Mouse (Mus musculus) common myeloid progenitor, adult 5-6 weeks (primary cell): ENCODE data around the gene Abi1. TPM values are rescaled to one million over a fixed set of nuclear protein-coding genes. Genes with fewer than 3 reads are reported as not detected.
"Not testable (repeated sequence)": the region's sequence is repeated elsewhere in the genome, so short reads cannot be mapped to it uniquely, and the experiment has no call there.

Experiments
- ATAC-seq: replicated peaks from 2 replicates; pipeline ENCODE4 v1.8.0; 2016; ENCODE audit warnings: low read depth, mild to moderate bottlenecking, moderate TSS enrichment, inconsistent platforms; ENCODE audit not compliant: poor library complexity, severe bottlenecking
- total RNA-seq: library from RNA; stranded (forward); fragments of 200-1000, 187-1606 nt; gene quantifications from 2 replicates; pipeline ENCODE4 v1.2.3, GENCODE M21; 2017

The Abi1 gene
- total RNA-seq, 1 experiment from 2014 or later: 106 TPM

DNA sequence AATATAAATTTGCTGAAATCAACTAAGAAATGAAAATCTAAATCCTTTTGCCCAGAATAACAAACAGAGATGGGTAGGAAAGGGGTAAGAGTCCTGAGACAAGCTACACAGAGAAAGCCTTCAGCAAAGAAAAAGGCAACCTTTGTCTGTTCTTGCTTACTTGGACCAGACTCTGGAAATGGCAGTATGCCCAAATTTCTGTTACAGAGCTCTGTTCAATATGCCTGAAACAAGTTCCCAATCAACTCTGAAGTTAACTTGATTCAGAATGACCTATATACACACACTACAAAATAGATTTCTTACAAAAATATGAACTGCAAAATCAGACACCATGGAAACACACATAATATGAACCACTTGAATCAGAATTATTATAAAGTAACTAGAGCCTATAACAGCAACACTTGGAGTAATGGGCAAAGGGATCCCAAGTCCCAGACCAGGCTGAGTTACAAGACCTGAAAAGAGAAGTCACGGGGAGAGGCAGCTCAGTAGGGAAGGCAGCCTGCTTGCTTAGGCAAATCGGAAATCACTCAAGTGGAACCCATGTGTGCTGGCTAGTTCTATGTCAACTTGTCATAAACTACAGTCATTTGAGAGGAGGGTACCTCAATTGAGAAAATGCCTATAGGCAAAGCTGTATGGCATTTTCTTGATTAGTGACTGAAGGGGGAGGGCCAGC, 53.9 kb downstream of the Abi1 start:
- ATAC-seq: no peak

DNA sequence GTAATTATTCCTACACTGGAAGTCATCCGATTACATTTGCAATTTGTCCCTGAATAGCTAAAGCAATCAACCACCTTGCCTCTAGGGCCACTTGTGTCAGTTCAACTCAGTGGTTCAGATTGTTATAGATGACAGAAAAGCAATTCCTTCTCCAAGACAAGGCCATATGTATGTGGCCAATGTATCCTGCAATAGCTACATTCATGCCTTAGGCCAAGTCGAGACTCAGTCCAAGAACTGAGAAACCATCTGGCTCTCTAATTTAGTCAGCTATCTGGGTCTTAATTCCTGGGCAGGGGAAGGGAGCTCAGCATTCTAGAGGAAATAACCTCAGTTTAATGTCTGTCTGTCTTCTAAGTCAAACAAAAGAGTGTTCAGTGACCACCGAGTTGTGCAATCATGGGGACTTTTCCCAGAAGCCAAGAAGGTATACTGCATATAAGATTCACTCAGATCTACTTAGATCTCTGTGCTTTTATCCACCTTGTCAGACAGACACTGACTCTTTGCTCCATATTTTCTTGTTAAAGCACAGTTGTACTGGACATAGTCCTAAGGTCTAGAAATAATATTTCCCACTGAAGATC, 62.6 kb downstream of the Abi1 start:
- ATAC-seq: no peak

DNA sequence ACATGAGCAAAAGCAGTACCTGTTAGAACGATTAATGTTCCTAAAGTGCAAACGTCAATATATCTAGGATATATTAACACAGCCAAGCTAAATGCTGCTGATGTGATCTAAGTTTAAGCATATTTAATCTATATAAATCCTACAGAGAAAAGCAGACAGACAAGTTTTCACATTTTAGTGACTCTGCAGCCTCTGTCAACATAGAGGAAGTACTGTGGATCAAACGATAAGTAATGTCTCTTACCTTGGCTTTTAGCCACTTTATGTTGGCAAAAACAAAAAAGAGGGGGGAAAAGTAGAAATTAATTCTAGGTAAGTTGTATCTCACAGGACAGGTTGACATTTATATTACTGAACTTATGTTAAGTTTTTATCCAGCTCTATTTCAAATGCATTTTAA, 77.1 kb downstream of the Abi1 start:
- ATAC-seq: peak; percentile 58

DNA sequence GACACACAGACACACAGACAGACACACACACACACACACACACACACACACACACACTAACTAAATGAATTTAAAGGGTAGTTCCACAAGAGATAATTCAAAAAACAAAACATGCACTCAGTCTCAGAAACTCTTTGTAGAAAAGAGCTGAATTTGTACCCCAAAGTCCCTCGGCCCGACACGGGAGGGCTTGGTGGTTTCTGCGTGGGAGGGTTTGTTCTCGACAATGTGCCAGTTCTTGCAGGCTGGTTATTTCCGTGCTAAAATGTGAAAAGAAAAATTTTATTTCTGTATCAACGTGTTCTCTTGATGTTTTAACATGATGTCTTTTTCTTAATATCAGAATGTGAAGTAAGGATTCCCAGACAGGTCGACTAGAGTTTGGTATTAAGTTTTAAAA, 77.8 kb downstream of the Abi1 start:
- no peak for ATAC-seq

DNA sequence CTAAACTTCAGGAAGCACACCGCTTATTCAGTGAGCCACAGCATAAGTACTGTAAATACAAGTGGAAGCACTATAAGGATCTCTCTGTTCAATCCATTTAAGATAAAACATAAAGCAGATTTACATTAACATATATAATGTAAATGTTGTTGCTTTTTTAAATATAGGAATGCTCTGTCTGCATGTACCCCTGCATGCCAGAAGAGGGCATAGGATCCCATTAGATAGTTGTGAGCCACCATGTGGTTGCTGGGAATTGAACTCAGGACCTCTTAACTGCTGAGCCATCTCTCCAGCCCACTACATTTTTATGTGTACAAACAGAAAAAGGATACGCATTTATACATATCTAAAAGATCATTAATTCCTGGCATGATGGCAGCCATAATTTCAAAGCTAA, 78.4 kb downstream of the Abi1 start:
- ATAC-seq: no peak

DNA sequence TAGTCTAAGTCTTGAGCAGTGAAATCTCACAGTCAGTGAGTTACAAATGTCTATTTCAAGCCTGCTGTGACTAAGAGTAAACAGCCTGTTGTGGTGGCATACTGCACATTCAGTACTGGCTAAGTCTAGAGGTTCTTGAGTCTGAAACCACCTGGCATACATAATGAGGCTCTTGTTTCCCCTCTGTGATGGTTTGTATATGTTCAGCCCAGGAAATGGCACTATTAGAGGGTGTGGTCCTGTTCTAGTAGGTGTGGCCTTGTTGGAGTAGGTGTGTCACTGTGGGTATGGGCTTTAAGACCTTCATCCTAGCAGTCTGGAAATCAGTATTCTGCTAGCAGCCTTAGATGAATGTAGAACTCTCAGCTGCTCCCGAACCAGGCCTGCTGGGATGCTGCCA, 82.6 kb downstream of the Abi1 start:
- ATAC-seq: no peak

DNA sequence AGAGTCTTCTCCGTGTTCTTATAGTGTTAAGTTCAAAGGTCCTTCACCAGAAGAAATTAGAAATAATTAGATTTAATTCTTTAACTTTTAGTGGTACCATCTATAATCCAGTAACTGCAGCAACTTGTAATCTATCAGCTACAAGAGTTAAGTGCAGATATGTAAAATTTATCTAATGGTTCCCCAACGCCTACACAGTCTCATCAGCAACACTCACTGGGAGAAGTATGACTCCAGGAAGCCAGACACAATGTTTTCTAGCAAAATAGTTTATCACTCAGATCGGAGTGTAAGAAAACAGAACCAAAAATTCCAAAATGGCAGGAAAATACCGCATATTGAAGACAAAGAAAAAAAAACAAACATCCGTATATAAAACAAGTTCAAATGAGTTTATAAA, 84.1 kb downstream of the Abi1 start:
- no peak for ATAC-seq

DNA sequence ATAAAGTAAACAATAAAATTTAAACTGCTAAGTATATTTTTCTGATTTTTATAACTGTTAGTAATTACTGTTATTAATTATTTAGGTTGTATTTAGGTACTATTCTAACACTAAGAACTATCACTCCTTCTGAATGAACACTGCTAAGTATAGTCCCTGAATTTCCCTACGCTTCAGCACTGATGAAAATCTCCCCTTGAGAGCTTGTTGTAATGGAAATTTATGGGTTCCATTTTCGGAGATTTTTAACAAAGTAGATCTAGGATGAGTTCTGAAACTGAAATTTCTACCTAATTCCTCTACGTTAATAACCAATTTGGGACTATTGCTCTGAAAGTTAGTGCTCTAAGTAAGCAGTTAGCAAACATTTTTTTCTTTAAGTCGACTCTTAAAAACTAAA, 85.8 kb downstream of the Abi1 start:
- no peak for ATAC-seq

DNA sequence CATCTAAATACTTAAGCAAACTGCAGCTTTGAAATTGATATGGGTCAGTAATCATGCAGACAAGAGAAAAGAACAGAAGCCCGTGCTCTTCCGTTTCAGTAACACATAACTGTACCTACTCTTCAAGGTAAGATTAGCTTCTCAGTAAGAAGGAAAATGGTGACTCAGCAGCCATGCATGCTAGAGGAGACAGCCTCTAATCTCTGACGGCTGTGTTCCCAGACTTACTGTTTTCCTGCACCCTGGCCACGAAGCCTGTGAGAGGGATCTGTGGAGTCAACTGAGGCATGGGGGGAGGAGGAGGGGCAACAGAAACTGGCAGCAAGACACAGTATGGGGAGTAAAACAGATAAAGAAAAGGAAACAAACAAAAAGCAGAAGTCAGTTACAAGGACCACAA, 90.1 kb downstream of the Abi1 start:
- ATAC-seq: no peak

DNA sequence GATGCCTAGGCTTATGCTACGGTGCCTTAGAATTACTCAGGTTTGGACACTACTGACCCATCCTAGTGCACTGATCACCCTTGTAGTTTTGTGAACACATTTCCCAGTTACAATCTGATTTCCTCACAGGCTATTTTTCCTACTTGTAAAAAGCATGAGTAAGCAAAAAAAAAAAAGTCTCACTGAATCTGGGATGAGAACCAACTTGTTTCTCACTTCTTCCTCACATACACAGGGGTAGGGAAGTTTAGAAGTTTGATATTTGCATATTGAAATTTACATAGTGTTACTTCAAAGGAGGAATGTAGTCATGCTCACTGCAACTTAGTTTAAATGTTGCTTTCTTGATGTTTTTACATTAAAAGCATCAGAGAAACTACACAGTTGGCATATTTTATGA, 106.5 kb downstream of the Abi1 start:
- ATAC-seq: no peak

DNA sequence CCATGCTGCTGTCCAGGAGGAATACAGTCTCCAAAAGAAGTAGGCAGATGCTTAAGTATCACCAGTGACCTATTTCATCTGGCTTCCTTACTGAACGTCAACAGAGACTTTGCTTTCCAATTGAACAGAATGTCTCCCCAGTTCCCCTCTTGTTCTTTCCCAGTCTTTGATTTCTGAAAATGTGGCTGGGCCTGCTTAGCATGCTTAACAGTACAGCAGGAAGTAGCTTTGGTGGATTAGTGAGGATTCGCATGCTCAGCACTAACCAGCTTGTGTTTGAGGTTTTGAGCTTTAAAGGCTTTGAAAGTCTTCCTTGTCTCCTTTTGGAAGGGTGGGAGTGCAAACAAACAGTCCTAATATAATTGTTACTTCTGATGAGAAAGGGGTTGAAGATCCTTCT, 111.8 kb downstream of the Abi1 start:
- no peak for ATAC-seq

DNA sequence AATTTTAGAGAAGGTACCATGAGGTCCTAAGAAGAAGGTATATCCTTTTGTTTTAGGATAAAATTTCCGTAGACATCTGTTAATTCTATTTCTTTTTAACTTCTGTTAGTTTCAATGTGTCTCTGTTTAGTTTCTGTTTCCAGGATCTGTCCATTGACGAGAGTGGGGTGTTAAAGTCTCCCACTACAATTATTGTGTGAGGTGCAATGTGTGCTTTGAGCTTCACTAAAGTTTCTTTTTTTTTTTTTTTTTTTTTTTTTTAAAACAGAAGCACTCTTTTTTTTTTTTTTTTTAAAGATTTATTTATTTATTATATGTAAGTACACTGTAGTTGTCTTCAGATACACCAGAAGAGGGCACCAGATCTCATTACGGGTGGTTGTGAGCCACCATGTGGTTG, 114.1 kb downstream of the Abi1 start:
- not testable (repeated sequence) for ATAC-seq

DNA sequence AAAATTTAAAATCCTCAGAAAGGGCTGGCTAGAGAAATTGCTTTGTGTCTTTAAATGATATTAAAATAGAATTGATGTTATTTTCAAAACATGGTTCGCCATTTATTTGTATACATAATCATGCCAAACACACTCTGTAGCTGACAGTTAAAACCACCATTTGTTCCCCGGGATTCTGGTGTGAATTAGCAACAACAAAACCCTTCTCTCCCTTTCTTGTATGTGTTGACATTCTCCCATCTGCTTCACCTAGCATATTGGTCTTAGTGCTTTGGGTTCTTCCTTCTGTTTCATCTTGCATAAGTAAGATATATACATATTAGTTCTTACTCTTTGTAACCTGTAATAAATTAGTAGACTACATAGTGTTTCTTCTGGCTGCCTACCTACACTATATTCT, 121.4 kb downstream of the Abi1 start:
- ATAC-seq: no peak

DNA sequence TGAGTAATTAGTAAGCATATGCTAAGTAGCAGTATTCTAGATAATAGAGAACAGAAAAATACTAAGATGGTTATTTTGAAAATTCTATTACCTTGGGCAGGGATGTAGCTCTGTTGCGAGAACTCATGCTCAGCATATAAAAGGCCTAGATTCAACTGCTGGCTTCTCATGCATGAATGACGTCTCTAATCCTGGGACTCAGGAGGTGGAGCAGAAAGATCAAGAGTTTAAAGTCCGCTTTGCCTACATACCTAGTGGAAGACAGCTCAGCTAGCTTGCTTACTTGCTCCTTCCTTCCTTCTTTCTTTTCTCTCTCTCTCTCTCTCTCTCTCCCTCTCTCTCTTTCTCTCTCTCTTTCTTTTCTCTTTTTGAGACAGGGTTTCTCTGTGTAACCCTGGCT, 125.6 kb downstream of the Abi1 start:
- ATAC-seq: no peak

DNA sequence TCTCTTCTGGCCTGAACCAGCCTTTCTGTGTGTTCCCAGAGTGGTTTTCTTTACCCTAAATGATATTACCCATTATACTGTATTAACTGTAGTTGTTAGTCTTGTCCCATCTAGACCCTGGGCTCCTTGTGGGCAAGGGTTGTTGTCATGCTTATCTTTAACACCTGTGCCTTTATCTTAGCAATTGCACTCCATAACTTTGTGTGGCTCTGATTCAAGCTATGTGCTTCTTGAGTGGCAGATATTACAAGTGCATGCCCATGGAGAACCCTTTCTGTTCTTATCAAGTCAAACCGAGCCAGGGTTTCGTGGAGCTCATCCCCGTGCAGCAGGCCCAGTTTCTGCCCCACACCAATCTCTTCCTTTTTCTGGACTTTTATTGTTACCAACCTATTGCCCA, 136.1 kb downstream of the Abi1 start:
- ATAC-seq: no peak; the same call in 1 of the 2 replicates

DNA sequence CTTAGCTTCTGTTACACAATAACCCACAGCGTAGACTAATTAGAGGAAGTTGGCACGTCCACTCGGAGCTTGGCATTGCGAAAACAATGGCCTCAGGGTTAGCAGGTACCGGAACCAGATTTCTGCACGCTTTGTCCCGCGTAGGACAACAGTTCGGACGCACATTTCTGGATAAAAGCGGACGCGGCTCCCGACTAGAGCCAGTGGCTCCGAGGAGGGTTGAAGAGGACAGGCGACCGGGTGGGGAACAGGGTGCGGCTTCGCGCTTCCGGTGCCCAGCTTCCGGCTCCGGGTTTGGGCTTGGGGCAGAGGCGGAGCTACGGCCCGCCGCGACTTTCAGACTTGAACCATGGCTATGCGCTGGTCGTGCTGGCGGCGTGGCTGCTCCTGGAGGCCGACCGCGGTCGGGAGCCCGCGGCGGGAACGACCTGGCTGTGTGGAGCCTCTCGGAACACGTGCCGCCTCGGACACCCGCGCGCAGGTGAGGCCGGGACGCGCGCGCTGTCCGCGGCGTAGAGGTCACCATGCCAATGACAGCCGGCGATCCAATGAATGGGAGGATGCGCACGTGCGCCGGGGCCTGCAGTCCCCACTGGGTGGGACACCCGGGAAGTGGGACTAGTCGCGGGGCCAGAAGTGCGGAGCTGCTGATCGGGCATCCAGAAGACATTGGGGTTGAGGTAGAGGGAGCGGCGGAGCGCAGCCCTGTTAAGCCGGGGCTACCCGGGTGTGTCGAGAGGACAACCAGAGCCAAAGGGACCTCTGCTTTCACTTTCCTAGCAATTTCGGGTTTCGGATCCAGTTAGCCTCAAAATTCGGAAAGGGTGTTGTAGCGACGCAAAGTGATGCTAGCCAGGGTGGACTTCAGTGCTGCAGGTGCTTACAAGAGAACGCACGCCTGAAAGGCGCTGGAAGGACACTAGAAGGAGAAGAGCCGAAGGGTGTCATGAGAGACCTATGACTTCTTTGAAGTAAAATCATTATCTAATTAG, 144.5 kb downstream of the Abi1 start, which contains the start of gene Pdss1:
Pdss1 (plus strand) TSS at position 241 of the 992 bp plus-strand sequence.
- peak; percentile 96 for ATAC-seq

DNA sequence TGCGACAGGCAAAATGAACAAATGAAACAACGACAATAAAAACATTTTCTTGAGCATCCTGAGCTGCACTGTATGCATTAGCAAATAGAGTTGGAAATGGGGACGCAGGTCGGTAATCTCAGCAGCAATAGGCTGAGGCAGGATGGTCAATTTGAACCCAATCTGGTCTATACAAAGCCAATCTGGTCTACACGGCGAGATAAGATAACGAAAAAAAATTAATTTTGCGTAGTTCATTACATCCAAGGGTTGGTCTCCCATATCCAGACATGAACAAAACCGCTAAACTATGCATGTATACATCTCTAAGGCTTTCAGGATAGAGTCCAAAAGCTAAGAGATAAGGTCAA, 145.1 kb downstream of the Abi1 start:
- ATAC-seq: no peak
